Mouse (Mus musculus): ENCODE measurements at regions not wholly inside any gene's neighbourhood (a gene's known extent, or its start where the extent isn't known, plus 50 kb on each side); places are given as distances from the start of the nearest gene placed in this dataset.

- TF ChIP-seq ZNF384 (IDR thresholded peaks at IDR 0.05; ENCODE audit: low read depth, low read length) = no peak
- no peak for TF ChIP-seq ZC3H11A (IDR thresholded peaks at IDR 0.05; ENCODE audit: borderline replicate concordance, low read depth, low read length)
- TF ChIP-seq MAFK (IDR thresholded peaks at IDR 0.05; ENCODE audit: insufficient read depth, low read depth, low read length) = no peak
- TF ChIP-seq HCFC1 (IDR thresholded peaks at IDR 0.05; ENCODE audit: borderline replicate concordance, insufficient read depth, low read length) = no peak
Observed at GRCm38 (mm10) chr1:76404003-76404402, 857.9 kb downstream of the Slc4a3 start.

All from ES-E14 (cell line).